Mouse (Mus musculus) olfactory bulb, adult 2 months (tissue): ENCODE data around the gene Smpd1.

Experiments
- CTCF ChIP-seq: fragments of 200-500 bp; IDR thresholded peaks from 2 replicates; pipeline ENCODE4 v1.5.1; 2012; ENCODE audit warnings: low read depth, mild to moderate bottlenecking, low read length, moderate library complexity; ENCODE audit not compliant: insufficient read depth
- POLR2A ChIP-seq: fragments of 200-500 bp; IDR thresholded peaks from 2 replicates; pipeline ENCODE4 v1.6.1; 2012; ENCODE audit warnings: mild to moderate bottlenecking, low read depth, low read length, moderate library complexity; ENCODE audit not compliant: insufficient read depth

DNA sequence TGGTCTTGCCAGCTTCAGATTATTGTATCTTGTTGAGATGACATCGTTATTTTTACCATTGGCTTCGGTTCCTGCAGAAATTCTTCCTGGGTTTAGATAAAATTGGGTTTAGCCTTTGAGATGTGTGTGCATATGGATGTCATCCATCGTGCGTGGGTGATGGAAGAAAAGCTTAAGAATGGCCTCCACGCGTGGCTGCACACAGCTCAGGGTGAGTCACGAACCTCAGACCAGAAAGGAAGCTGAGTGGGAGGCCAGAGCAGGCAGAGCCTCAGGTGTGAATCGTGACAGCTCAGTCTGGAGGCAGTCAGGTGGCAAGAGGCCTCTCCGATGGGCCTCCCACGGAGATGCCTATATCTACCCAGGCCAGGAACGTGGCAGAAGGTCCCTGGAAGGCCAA, 34.8 kb upstream of the Smpd1 start:
- TF ChIP-seq CTCF (no peak), POLR2A (no peak)
